Mouse (Mus musculus) heart, embryonic 12.5 days (tissue): ENCODE data around the gene Aspscr1. TPM values are rescaled to one million over a fixed set of nuclear protein-coding genes. Genes with fewer than 3 reads are reported as not detected.

Experiments used
- ATAC-seq: fragments of 200-750 bp; cut with Nextera tagmentation; 2 replicates; pipeline ENCODE4 v1.8.0; 2017; ENCODE audit warnings: moderate TSS enrichment, moderate library complexity; ENCODE audit not compliant: insufficient number of reproducible peaks, low FRiP score
- H3K27ac ChIP-seq: fragments of 300-500 bp; sonication (generic); 2 replicates; pipeline ENCODE4 v1.5.1; 2016; ENCODE audit warnings: mild to moderate bottlenecking, moderate library complexity; ENCODE audit not compliant: poor library complexity, severe bottlenecking
- H3K27me3 ChIP-seq: fragments of 300-500 bp; sonication (generic); replicated peaks from 2 replicates; pipeline ENCODE4 v1.6.1; 2016; ENCODE audit warnings: mild to moderate bottlenecking, moderate library complexity
- H3K36me3 ChIP-seq: fragments of 300-500 bp; sonication (generic); 2 replicates; pipeline ENCODE4 v1.6.1; 2016; ENCODE audit warnings: mild to moderate bottlenecking, moderate library complexity
- H3K4me1 ChIP-seq: fragments of 300-500 bp; sonication (generic); replicated peaks from 2 replicates; pipeline ENCODE4 v1.6.1; 2016; ENCODE audit warnings: mild to moderate bottlenecking
- H3K4me2 ChIP-seq: fragments of 300-500 bp; sonication (generic); 2 replicates; pipeline ENCODE4 v1.6.1; 2016; ENCODE audit warnings: mild to moderate bottlenecking, moderate library complexity
- H3K4me3 ChIP-seq: fragments of 300-500 bp; sonication (generic); 2 replicates; pipeline ENCODE4 v1.5.1; 2016; ENCODE audit warnings: mild to moderate bottlenecking
- H3K9ac ChIP-seq: fragments of 300-500 bp; sonication (generic); 2 replicates; pipeline ENCODE4 v1.6.1; 2016; ENCODE audit warnings: mild to moderate bottlenecking, moderate library complexity
- H3K9me3 ChIP-seq: fragments of 300-500 bp; sonication (generic); replicated peaks from 2 replicates; pipeline ENCODE4 v1.6.1; 2016; ENCODE audit warnings: mild to moderate bottlenecking, moderate library complexity
- WGBS: fragments of 180-500 bp; shearing (Covaris S2); methylation state at CpG from one replicate; pipeline ENCODE4 v1.1.7; 2016; 5-methylcytosine and 5-hydroxymethylcytosine counted together
- polyA plus RNA-seq: library from polyadenylated mRNA; unstranded; fragments of >200 nt; fragmentation: Nextera tagmentation; extraction: Ambion mirVana; gene quantifications from 2 replicates; pipeline ENCODE4 v1.2.1, GENCODE M21; 2016

The Aspscr1 gene
- polyA plus RNA-seq, 1 experiment from 2014 or later: 103 TPM

DNA sequence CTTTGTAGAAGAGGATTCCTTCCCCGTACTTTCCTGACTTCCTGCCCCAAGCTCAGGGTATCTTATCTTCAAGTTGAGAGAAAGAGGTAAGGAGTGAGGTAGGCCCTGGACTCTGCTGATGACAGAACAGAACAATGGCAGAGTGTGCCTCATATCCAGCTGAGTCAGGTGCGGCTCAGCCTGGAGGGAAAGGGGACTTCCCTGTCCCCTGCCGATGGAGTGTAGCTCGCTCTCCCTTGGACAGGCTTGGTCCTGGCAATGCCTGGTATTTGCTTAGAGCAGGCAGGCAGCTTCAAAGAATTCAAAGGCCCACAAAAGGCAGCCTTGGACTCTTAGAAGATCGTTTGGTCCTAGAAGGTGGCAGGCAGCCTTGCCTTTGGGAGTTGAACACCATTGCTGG is 33.3 kb downstream of the Aspscr1 start:
- H3K9me3 ChIP-seq: no peaks in the 10 kb centered on the region
- H3K27me3 ChIP-seq: no peaks in the 10 kb centered on the region
- H3K4me2 ChIP-seq: peak overlapping the region; percentile 37; the same call in 1 of the 2 replicates
- peaks cover 40% of the 10 kb centered on the region for H3K36me3 ChIP-seq
- H3K4me1 ChIP-seq: peaks cover 52% of the 10 kb centered on the region
- H3K4me3 ChIP-seq: no peak overlapping the region
- WGBS: 49% methylated on average over 5 of the region's 5 CpGs
- ATAC-seq: no peak
- H3K9ac ChIP-seq: no peak overlapping the region
- H3K27ac ChIP-seq: peak overlapping the region; percentile 83; the same call in 1 of the 2 replicates

DNA sequence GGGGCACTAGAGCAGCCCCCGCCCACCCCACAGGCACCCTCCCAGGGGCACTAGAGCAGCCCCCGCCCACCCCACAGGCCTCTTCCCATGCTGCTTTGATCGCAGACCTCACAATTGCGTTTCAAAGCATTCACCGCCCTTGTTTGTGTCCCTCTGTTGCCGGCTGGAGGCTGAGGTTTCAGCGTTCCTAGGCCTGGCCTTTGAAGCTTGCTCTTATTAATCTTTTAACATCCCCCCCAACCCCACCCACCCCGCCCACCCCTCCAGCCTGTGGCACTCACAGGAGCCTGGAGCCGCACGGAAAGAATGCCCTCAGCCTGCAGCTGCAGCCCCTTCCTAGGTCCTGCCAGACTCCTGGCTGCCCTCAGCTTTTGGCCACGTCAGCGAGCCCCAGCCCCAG is 34.5 kb downstream of the Aspscr1 start:
- H3K4me1 ChIP-seq: peaks cover 52% of the 10 kb centered on the region

DNA sequence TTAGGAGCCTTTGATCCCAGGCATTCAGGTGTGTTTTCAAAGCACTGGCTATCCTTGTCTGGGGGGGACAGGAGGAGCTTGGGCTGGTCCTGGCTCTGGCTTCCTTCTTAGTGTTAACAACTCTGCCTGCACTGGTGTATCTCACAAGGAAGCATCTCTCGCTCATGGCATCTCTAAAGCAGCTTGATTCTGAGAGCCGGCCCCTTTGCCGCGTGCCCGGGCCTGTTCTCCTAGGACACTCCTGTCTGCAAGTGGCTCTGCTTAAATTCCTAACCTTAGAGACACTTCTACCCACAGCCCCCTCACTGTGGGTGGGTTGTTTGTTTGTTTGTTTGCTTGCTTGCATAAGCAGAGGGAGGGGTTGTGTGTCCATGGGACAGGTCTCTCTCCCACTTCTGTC is 35.2 kb downstream of the Aspscr1 start:
- H3K27me3 ChIP-seq: no peaks in the 10 kb centered on the region
- WGBS: 32% methylated on average over 5 of the region's 5 CpGs
- H3K4me2 ChIP-seq: 0 out of 2 replicates have a peak overlapping the region, but pooled peaks have one; percentile 32
- no peak overlapping the region for H3K9ac ChIP-seq
- H3K4me1 ChIP-seq: peaks cover 58% of the 10 kb centered on the region
- ATAC-seq: no peak
- no peaks in the 10 kb centered on the region for H3K9me3 ChIP-seq
- peaks cover 27% of the 10 kb centered on the region for H3K36me3 ChIP-seq
- 0 out of 2 replicates have a peak overlapping the region, but pooled peaks have one; percentile 58 for H3K27ac ChIP-seq
- no peak overlapping the region for H3K4me3 ChIP-seq

More for the DNA sequence above, 34.5 kb downstream of the Aspscr1 start:
- ATAC-seq: no peak
- peak overlapping the region; percentile 58 for H3K27ac ChIP-seq
- no peak overlapping the region for H3K4me3 ChIP-seq
- 20% methylated on average over 12 of the region's 12 CpGs for WGBS
- no peaks in the 10 kb centered on the region for H3K27me3 ChIP-seq
- peak overlapping the region; percentile 32 for H3K4me2 ChIP-seq
- H3K36me3 ChIP-seq: peaks cover 31% of the 10 kb centered on the region
- H3K9me3 ChIP-seq: no peaks in the 10 kb centered on the region
- peak overlapping the region; percentile 62 for H3K9ac ChIP-seq

DNA sequence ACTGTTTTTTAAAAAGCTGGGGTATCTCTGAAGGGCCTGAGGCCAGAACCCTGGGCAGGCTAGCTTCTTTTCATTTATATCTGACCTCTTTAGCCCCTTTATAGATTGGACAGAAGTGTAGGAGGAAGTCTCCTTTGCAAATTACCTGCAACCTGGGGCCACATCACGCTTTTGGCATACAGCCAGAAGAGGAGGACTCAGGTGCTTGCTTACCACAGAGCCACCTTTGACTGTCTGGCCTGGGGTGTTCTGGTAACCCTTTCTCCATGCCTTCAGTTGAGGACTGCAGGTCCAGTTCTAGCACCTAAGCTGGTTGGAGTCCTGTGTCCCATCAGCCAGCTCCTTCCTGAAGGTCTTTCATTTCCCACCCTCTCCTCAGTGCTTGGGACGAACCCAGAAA is 36.8 kb downstream of the Aspscr1 start:
- H3K9me3 ChIP-seq: no peaks in the 10 kb centered on the region
- no peak overlapping the region for H3K4me3 ChIP-seq
- H3K9ac ChIP-seq: no peak overlapping the region
- H3K36me3 ChIP-seq: peaks cover 27% of the 10 kb centered on the region
- peaks cover 49% of the 10 kb centered on the region for H3K4me1 ChIP-seq
- no peak overlapping the region for H3K4me2 ChIP-seq
- H3K27me3 ChIP-seq: no peaks in the 10 kb centered on the region
- ATAC-seq: no peak
- 78% methylated on average over 2 of the region's 2 CpGs for WGBS
- H3K27ac ChIP-seq: no peak overlapping the region

DNA sequence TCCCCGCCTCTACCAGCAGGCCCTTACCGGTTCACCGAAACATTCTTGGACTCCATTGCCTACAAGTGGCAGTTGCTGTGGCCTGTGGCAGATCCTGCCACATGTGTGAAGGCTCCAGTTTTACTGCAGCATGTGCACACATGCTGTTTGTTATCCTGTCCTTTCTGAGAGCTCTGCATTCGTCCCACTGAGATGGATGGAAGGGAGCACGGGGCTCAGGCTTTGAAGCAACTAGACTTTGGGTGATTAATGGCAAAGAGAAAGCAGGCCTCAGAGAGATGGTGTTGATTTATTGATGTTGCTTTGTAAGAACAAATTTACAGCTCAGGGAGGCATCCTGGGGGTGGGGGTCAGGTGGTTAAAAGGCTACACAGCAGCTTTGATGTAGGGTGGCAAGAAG is 37.9 kb downstream of the Aspscr1 start:
- WGBS: 77% methylated on average over 5 of the region's 5 CpGs
- no peak for ATAC-seq
- Histone ChIP-seq H3K27ac (no peak overlapping the region), H3K4me3 (no peak overlapping the region), H3K27me3 (no peaks in the 10 kb centered on the region), H3K4me2 (no peak overlapping the region), H3K4me1 (peaks cover 44% of the 10 kb centered on the region), H3K9me3 (no peaks in the 10 kb centered on the region), H3K9ac (no peak overlapping the region), H3K36me3 (peaks cover 28% of the 10 kb centered on the region)

DNA sequence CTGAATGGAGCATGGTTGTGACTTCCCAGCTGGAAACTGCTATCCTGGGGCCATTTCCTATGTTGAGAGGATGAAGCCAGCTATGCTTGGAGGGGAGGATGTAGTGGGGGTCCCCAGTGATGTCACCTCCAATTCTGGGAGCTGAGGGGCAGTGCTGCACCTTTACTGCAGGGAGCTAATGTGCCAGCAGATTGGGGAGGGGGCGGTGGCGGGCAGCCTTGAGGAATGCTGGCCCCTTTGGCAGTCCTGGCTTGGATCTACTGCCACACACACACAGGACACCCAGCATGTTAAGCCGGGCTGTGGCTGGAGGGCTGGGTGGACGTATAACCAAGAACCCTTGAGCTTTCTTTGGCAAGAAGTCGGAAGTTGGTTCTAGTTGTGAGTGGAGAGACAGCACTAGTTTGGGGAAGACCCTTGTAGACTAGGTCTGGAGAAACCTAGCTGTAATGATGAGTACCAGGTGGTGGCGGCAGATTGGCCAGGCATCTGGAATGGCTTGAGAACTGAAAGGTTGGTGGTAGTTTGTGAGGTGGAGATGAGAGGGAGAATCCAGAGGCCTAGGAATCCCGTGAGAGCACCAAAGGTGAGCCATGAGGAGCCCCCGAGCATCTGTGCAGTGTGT is 39.3 kb downstream of the Aspscr1 start:
- WGBS: 62% methylated on average over 8 of the region's 8 CpGs
- Histone ChIP-seq H3K9me3 (no peaks in the 10 kb centered on the region), H3K36me3 (peaks cover 36% of the 10 kb centered on the region), H3K27ac (no peak overlapping the region), H3K27me3 (no peaks in the 10 kb centered on the region), H3K4me2 (peak overlapping the region; percentile 96), H3K4me3 (no peak overlapping the region), H3K9ac (0 out of 2 replicates have a peak overlapping the region, but pooled peaks have one; percentile 65), H3K4me1 (peaks cover 30% of the 10 kb centered on the region)
- no peak for ATAC-seq

DNA sequence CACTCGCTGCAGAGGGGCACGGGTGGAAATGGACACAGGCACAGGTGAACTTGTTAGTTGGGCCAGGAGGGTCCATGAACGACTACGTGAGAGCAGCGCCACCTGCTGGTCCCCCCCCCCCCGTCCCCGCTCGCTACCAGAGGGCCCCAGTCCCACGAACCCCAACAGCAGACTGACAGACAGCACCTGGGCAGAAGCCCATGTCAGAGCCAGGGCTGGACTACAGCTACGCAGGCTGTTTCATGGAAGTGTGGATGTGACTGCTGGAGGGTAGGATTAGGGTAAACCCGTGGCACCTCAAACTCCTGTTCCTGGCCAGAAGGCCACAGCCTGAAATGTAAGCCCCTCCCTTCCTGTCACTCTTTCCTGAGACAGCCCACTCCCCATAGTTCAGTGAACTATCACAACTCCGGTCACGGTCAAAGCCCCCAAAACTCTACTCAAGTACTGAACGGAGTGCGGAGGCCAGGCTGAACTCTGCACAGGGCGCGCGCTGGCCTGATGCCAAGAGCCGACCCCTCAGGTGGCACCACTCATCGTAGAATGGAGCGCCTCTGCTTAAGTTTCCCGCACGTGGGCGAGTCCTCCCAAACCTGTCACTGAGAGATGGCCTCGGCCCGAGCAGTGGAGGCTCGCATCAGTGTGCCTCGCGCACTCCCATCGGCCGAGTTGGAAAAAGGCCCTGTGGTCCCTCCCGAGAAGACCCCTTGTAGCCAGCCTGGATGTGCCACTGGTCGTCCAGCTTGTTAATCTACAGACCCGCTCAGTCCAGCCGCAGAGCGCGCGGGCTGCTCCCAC is 40.2 kb downstream of the Aspscr1 start:
- under 1% methylated on average over 38 of the region's 38 CpGs for WGBS
- ATAC-seq: peak; percentile 34
- H3K27me3 ChIP-seq: no peaks in the 10 kb centered on the region

DNA sequence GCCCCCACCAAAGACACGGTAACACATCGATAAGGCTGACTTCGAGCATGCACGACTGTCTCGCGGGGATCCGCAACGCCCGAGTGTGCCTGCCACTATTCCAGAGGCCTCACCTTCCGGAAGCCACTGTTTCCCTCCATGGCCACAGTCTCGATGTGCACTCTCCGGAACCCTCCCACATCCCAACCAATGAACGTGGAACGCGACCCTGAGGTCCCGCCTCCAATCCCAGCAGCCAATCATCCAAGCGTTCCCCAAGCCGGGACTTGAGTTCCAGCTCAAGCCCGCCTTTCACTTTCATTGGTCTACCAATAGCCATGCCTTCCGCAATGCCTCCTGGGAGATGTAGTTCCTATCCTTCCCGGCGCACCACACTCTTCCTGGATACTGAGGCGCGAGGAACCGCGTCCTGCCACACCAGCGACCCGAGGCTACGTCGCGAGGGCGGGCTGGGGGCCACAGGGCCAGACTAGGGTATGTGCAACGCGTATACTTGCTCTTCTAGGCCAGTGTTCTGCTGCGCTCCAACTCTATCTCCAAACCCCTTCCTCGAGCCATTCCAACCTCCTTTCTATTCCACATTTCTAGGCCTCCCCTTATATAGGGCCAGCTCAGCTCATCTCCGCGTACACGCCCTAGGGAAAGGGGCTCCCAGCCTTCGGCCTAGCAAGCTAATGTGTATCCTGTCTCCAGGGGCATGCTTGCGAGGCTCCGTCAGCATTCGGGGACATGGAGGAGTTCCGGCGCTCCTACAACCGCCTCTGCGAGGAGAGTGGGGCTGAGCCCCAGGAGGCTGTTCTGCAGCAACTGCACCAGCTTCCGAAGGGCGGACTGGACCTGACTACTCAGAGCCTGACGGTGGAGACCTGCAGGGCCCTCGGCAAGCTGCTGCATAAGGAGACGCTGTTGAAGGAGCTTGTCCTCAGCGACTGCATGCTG is 41.1 kb downstream of the Aspscr1 start, which contains the start of the genes Cenpx and Lrrc45:
Gene Cenpx, minus strand, starts transcription at position 159 of the 939 bp plus-strand sequence.
Gene Lrrc45, plus strand, starts transcription at position 346 of the 939 bp plus-strand sequence.
- H3K4me1 ChIP-seq: peaks cover 19% of the 10 kb centered on the region
- no peaks in the 10 kb centered on the region for H3K27me3 ChIP-seq
- 2% methylated on average over 53 of the region's 53 CpGs for WGBS
- H3K4me2 ChIP-seq: peak within 1 kb of the TSS; percentile 96
- H3K4me3 ChIP-seq: peak within 1 kb of the TSS; percentile 55
- H3K9ac ChIP-seq: peak within 1 kb of the TSS; percentile 71
- ATAC-seq: peak; percentile 93
- H3K27ac ChIP-seq: peak within 1 kb of the TSS; percentile 45
- peaks cover 49% of the 10 kb centered on the region for H3K36me3 ChIP-seq
- no peaks in the 10 kb centered on the region for H3K9me3 ChIP-seq

More for the DNA sequence above, 40.2 kb downstream of the Aspscr1 start:
- H3K36me3 ChIP-seq: peaks cover 45% of the 10 kb centered on the region
- peak overlapping the region; percentile 96 for H3K4me2 ChIP-seq
- no peaks in the 10 kb centered on the region for H3K9me3 ChIP-seq
- H3K4me1 ChIP-seq: peaks cover 21% of the 10 kb centered on the region
- peak overlapping the region; percentile 55 for H3K4me3 ChIP-seq
- H3K9ac ChIP-seq: peak overlapping the region; percentile 65
- peak overlapping the region; percentile 45 for H3K27ac ChIP-seq

DNA sequence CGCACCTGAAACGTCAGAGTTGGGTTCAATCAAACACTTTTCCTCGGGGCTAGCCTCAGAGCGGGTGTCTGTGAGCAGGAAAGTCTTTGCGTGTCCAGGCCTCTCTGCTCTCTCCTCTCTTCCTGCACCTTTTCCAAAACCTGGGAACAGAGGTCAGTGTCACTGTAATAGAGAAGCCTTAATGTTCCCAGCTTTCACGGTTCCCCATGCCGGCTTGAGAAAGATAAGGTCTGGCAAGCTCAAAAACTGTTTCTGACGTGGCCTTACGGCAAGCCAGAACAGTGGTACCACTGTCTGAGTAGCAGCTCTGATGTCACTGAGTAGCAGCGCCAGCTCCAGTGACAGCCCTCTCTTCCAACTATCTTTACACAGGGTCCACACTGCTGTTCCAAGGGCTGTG is 41.8 kb downstream of the Aspscr1 start:
- Histone ChIP-seq H3K9ac (peak overlapping the region; percentile 71), H3K4me3 (peak overlapping the region; percentile 55), H3K4me2 (peak overlapping the region; percentile 96), H3K9me3 (no peaks in the 10 kb centered on the region), H3K36me3 (peaks cover 49% of the 10 kb centered on the region), H3K27ac (no peak overlapping the region), H3K4me1 (peaks cover 19% of the 10 kb centered on the region), H3K27me3 (peaks cover 4% of the 10 kb centered on the region; the same call in 1 of the 2 replicates)
- no peak for ATAC-seq
- WGBS: 47% methylated on average over 10 of the region's 10 CpGs

DNA sequence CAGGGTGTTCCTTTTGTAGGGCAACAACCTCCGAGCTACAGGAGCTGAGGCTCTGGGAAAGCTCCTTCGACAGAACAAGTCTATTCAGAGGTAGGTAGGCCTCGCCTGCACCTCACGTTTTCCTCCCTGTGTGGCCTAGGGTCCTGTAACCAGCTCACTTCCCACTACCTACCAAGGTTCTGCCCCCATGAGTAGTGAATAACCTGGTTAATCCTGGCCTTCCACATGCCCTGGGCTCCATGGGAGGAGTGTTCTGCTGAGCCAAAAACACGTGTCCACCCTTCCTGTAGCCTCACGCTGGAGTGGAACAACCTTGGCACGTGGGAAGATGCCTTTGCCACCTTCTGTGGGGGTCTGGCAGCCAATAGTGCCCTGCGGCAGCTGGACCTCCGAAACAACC is 42.4 kb downstream of the Aspscr1 start:
- no peak for ATAC-seq
- peak overlapping the region; percentile 96 for H3K4me2 ChIP-seq
- no peak overlapping the region for H3K4me3 ChIP-seq
- peaks cover 49% of the 10 kb centered on the region for H3K36me3 ChIP-seq
- H3K9me3 ChIP-seq: no peaks in the 10 kb centered on the region
- H3K4me1 ChIP-seq: peaks cover 19% of the 10 kb centered on the region
- H3K9ac ChIP-seq: no peak overlapping the region
- H3K27ac ChIP-seq: no peak overlapping the region
- 85% methylated on average over 9 of the region's 9 CpGs for WGBS
- peaks cover 9% of the 10 kb centered on the region for H3K27me3 ChIP-seq
